Mouse (Mus musculus): ENCODE data around the gene Lyl1.

Gene Lyl1

DNA sequence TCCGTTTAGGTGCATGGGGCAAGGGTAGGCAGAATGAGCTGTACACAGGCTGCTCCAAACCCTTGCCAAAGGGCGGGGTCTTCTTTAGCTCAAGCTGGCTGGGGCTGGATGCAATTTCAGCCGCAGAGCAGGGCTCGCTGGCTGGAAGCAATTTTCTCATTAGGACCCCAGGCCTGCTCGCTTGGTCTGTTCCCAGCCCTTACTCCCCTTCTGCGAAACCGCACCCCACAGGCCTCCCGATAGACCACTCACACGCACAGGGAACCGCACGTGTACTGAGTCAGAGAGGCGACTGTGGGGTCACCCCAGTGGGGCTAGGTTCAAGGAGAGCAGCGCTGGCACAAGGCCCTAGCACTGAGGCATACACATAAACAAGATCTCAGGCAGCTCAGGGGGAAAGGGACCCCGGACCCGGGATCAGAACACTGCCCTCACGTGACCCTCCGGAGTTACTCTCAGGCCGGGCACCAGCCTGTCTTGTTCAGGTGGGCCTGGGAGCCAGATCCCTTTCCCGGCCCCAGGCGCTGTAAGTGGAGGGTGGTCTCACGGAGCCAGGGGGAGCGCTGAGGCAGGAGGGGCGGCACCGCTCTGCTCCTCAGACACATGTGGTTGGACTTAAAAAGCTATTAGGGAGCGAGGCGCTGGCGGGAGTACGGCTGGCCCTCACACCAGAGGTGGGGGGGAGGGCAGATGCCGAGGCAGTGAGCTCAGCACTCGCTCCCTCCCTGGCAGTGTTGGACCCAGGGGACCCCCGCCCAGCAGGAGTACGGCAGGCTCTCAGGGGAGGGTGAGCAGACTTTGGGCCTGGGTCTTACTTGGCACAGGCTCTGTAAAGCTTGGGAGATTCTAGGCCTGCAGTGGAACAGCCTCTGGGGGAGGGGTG, 41.2 kb downstream of the Lyl1 start:
- no peak for DNase-seq (ENCODE audit: low spot score)

GRCm38 (mm10) chr8:84743054-84743415, 41.8 kb downstream of the Lyl1 start:
- DNase-seq (ENCODE audit: low spot score), result no peak

DNA sequence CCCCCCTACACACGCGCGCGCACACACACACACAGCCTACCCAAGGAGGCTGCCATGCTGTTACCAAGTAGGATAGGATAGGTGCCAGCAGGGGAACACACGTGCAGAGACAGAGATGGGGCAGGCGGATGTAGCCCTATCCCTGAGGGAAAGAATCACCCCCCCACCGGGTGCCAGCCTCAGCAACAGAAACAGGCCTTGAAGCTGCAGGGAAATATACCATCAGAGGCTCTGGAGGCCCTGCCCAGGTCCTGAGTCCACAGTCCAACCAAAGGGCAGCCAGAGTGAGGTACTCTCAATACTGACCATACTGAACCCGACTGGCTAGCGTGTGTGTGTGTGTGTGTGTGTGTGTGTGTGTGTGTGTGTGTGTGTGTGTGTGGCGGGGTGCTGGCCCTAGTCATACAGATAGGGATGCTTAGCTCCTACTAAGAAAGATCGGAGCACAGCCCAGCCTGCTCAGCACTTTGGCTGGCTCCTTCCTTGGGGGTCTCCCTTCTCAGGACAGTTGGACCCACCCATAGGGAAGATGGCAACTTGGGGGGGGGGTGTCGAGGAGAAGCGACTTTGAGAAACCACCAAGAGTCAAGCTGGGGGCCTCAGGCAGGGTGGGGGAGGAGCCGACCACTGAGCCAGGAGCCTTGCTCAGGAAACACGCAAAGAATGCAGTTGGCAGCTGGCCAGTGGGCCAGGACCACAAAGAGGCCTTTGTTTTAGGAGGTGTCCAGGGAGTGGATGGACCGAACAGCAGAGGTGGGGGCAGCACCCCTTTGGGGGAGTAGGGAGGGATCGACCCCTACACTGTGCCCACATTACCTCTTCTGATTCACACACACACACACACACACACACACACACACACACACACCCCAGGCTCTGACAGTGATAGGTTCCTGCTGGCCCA, 42.5 kb downstream of the Lyl1 start:
- peak; percentile 65 for DNase-seq (ENCODE audit: low spot score)

DNA sequence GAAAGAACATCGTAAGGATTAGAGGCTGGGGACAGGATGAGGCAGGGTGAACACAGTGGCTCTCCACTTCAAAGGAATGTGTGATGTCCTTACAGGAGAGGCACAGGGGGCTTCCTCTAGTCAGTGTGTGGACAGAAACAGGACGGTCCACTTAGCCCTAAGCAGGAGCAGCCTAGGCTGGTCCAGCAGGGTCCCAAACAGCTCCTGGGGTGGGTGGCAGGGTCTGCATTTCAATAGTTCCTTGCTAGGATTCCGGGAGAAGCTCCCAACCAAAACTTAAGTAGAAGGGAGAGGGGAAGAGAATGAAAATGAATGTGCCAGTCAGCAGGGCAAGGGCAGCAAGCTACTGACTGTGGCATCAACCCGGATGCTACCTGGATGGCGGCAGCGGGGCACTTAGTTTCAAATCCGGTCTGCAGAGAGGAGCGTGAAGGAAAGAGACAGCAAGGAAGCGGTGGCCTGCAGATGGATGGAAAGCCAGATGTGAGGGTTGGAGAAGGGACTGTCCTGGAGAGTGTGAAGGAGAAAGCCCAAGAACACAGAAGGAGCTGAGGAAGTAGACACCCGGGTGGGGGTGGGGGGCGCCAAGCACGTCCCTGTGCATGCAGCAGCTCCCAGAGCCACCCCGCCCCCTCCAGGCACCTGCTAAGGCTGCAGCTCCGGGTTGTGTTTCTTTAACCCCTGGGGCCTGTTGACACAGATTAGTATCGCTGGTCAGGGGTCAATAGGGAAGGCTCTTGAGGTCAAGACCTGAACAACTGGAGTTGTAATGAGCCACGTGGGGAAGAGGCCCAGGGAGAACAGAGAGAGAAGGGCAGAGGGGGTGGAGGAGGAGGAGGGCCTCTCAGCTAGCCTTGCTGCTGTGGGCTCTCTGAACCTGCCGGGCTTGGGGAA, 44.0 kb downstream of the Lyl1 start:
- peak; percentile 63 for DNase-seq (ENCODE audit: low spot score)

DNA sequence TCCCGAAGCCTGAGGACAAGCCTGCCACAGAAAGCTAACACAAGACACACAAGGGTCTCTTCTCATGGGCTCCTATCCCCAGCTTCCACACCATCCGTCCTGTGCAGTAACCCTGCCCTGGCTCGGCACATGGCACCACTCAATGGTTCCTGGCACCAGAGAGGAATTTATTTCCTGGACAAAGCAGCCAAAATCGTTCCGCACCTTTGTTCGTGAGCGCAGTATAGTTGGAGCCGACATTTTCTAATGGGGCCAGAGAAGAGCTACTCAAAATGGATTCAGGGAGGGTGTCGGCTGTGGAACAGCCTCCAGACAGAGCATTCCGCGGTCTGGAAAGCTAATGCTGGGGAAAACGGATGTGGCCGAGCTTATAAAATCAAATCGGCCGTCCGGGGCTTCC, 48.3 kb downstream of the Lyl1 start:
- no peak for DNase-seq (ENCODE audit: low spot score)

DNA sequence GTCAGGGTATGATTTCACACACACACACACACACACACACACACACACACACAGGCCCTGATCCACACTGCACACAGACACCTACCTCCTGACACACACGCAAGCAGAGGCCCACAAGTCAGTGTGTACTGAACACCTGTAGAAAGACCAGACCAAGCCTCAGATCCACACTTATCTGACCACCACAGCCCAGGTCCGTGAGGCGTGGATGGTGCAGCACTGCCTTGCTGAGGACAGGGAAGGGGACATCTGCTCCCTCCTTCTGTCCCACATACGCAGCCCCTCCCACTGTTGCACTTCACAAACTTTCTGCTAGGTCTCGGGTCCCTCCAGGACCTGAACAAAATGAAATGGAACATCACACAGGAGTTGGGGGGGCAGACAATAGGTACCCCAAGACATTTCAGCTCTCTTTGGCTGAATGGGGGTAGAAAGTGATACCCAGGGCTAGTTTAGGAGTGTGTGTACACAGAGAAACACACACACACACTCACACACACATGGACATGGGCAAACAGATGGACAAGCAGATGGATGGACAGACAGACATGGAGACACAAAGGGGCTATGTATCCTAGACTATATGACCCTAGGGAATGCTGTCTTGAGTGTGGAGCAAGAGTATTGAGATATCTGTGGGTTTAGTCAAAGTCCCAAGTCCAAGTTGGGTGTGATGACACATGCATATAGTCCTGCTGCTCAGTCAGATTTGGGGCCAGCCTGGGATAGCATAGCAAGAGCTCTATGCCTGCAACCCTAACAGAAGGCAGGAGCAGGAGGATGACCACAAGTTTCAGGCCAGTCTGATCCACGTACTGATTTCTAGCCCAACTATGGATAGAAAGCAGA, 51.7 kb downstream of the Lyl1 start:
- DNase-seq (ENCODE audit: low spot score), result no peak
